Mouse (Mus musculus): ENCODE measurements around the gene Ndufaf1.
"Not testable (repeated sequence)": the region's sequence is repeated elsewhere in the genome, so short reads cannot be mapped to it uniquely, and the experiment has no call there.

- not testable (repeated sequence) for TF ChIP-seq CTCF (IDR thresholded peaks at IDR 0.05; ENCODE audit: low read depth, low read length); POLR2A (IDR thresholded peaks at IDR 0.05; ENCODE audit: borderline replicate concordance, low read depth, low read length)
These were observed 3.1 kb upstream of the Ndufaf1 start for GRCm38 (mm10) chr2:119665744-119666143.

All from bone marrow macrophage, adult 2 months (primary cell).